Mouse (Mus musculus) liver, embryonic 15.5 days (tissue): Measurements from ENCODE around the gene Grm7. TPM values are rescaled to one million over a fixed set of nuclear protein-coding genes. Genes with fewer than 3 reads are reported as not detected.

ENCODE experiments used
- ATAC-seq: fragments of 200-750 bp; cut with Nextera tagmentation; 2 replicates; pipeline ENCODE4 v1.8.0; 2017; ENCODE audit warnings: moderate number of reproducible peaks, mild to moderate bottlenecking, moderate library complexity; ENCODE audit not compliant: insufficient read depth
- H3K27ac ChIP-seq: fragments of 300-500 bp; sonication (generic); replicated peaks from 2 replicates; pipeline ENCODE4 v1.5.1; 2015; ENCODE audit warnings: mild to moderate bottlenecking, inconsistent platforms
- H3K27me3 ChIP-seq: fragments of 300-500 bp; sonication (generic); 2 replicates; pipeline ENCODE4 v1.6.1; 2015; ENCODE audit warnings: mild to moderate bottlenecking, inconsistent platforms
- H3K36me3 ChIP-seq: fragments of 300-500 bp; sonication (generic); replicated peaks from 2 replicates; pipeline ENCODE4 v1.6.1; 2015; ENCODE audit warnings: moderate library complexity, mild to moderate bottlenecking, inconsistent platforms
- H3K4me1 ChIP-seq: fragments of 300-500 bp; sonication (generic); replicated peaks from 2 replicates; pipeline ENCODE4 v1.6.1; 2015; ENCODE audit warnings: inconsistent platforms
- H3K4me2 ChIP-seq: fragments of 300-500 bp; sonication (generic); 2 replicates; pipeline ENCODE4 v1.6.1; 2015; ENCODE audit warnings: moderate library complexity, mild to moderate bottlenecking, inconsistent platforms
- H3K4me3 ChIP-seq: fragments of 300-500 bp; sonication (generic); replicated peaks from 2 replicates; pipeline ENCODE4 v1.5.1; 2015; ENCODE audit warnings: mild to moderate bottlenecking, inconsistent platforms
- H3K9ac ChIP-seq: fragments of 300-500 bp; sonication (generic); 2 replicates; pipeline ENCODE4 v1.6.1; 2015; ENCODE audit warnings: moderate library complexity, mild to moderate bottlenecking, inconsistent platforms
- H3K9me3 ChIP-seq: fragments of 300-500 bp; sonication (generic); replicated peaks from 2 replicates; pipeline ENCODE4 v1.6.1; 2016; ENCODE audit warnings: inconsistent platforms
- WGBS: fragments of 180-500 bp; shearing (Covaris S2); methylation state at CpG from one replicate; pipeline ENCODE4 v1.1.7; 2015; ENCODE audit warnings: mixed read lengths; ENCODE audit not compliant: insufficient replicate concordance; 5-methylcytosine and 5-hydroxymethylcytosine counted together
- polyA plus RNA-seq: library from polyadenylated mRNA; unstranded; fragments of >200 nt; fragmentation: Nextera tagmentation; extraction: Ambion mirVana; gene quantifications from 2 replicates; pipeline ENCODE4 v1.2.1, GENCODE M21; 2015

The Grm7 gene
- polyA plus RNA-seq, 1 experiment from 2014 or later = not detected

GRCm38 (mm10) chr6:110982013-110982412 lies 336.6 kb downstream of the Grm7 start:
- H3K27ac ChIP-seq = no peak overlapping the region
- H3K9ac ChIP-seq = no peak overlapping the region
- 50% methylated on average over 5 of the region's 5 CpGs for WGBS
- no peaks in the 10 kb centered on the region for H3K27me3 ChIP-seq
- H3K9me3 ChIP-seq = no peaks in the 10 kb centered on the region
- no peaks in the 10 kb centered on the region for H3K36me3 ChIP-seq
- no peak overlapping the region for H3K4me2 ChIP-seq
- no peaks in the 10 kb centered on the region for H3K4me1 ChIP-seq
- no peak overlapping the region for H3K4me3 ChIP-seq
- no peak for ATAC-seq

- H3K9me3 ChIP-seq = no peaks in the 10 kb centered on the region
- WGBS = 47% methylated on average over 2 of the region's 2 CpGs
- H3K27me3 ChIP-seq = no peaks in the 10 kb centered on the region
- no peaks in the 10 kb centered on the region for H3K4me1 ChIP-seq
- no peak overlapping the region for H3K27ac ChIP-seq
- H3K4me2 ChIP-seq = no peak overlapping the region
- H3K9ac ChIP-seq = no peak overlapping the region
- ATAC-seq = no peak
- H3K36me3 ChIP-seq = no peaks in the 10 kb centered on the region
- H3K4me3 ChIP-seq = no peak overlapping the region
These were observed 393.7 kb downstream of the Grm7 start for GRCm38 (mm10) chr6:111039099-111039498.

GRCm38 (mm10) chr6:111045896-111046295 lies 400.5 kb downstream of the Grm7 start:
- Histone ChIP-seq H3K4me2 (no peak overlapping the region), H3K27ac (no peak overlapping the region), H3K4me3 (no peak overlapping the region), H3K4me1 (no peaks in the 10 kb centered on the region), H3K9me3 (no peaks in the 10 kb centered on the region), H3K9ac (no peak overlapping the region), H3K36me3 (no peaks in the 10 kb centered on the region), H3K27me3 (no peaks in the 10 kb centered on the region)
- 32% methylated on average over 2 of the region's 2 CpGs for WGBS
- ATAC-seq = no peak

- ATAC-seq = no peak
- no peak overlapping the region for H3K27ac ChIP-seq
- H3K36me3 ChIP-seq = no peaks in the 10 kb centered on the region
- no peak overlapping the region for H3K4me3 ChIP-seq
- H3K9ac ChIP-seq = no peak overlapping the region
- no peaks in the 10 kb centered on the region for H3K27me3 ChIP-seq
- no peak overlapping the region for H3K4me2 ChIP-seq
- H3K4me1 ChIP-seq = no peaks in the 10 kb centered on the region
- no peaks in the 10 kb centered on the region for H3K9me3 ChIP-seq
These were observed 403.9 kb downstream of the Grm7 start for GRCm38 (mm10) chr6:111049247-111049646.

- WGBS = 60% methylated on average over 7 of the region's 7 CpGs
- ATAC-seq = no peak
- no peak overlapping the region for H3K27ac ChIP-seq
- H3K4me1 ChIP-seq = no peaks in the 10 kb centered on the region
- H3K4me3 ChIP-seq = no peak overlapping the region
- no peaks in the 10 kb centered on the region for H3K27me3 ChIP-seq
- H3K9me3 ChIP-seq = no peaks in the 10 kb centered on the region
- H3K4me2 ChIP-seq = no peak overlapping the region
- no peaks in the 10 kb centered on the region for H3K36me3 ChIP-seq
- no peak overlapping the region for H3K9ac ChIP-seq
These were observed 408.9 kb downstream of the Grm7 start for GRCm38 (mm10) chr6:111054001-111054975.

GRCm38 (mm10) chr6:111057798-111058197 lies 412.4 kb downstream of the Grm7 start:
- no peak overlapping the region for H3K4me2 ChIP-seq
- no peak overlapping the region for H3K4me3 ChIP-seq
- WGBS = 65% methylated on average over 3 of the region's 3 CpGs
- no peak for ATAC-seq
- no peaks in the 10 kb centered on the region for H3K4me1 ChIP-seq
- H3K9me3 ChIP-seq = no peaks in the 10 kb centered on the region
- H3K27ac ChIP-seq = no peak overlapping the region
- H3K9ac ChIP-seq = no peak overlapping the region
- H3K27me3 ChIP-seq = no peaks in the 10 kb centered on the region
- no peaks in the 10 kb centered on the region for H3K36me3 ChIP-seq

- Histone ChIP-seq H3K4me3 (no peak overlapping the region), H3K27me3 (no peaks in the 10 kb centered on the region), H3K9ac (no peak overlapping the region), H3K36me3 (no peaks in the 10 kb centered on the region), H3K27ac (no peak overlapping the region), H3K4me1 (no peaks in the 10 kb centered on the region), H3K9me3 (no peaks in the 10 kb centered on the region), H3K4me2 (no peak overlapping the region)
- WGBS = 62% methylated on average over 4 of the region's 4 CpGs
- ATAC-seq = no peak
These were observed 414.6 kb downstream of the Grm7 start for GRCm38 (mm10) chr6:111060004-111060403.

- Histone ChIP-seq H3K4me3 (no peak overlapping the region), H3K9me3 (no peaks in the 10 kb centered on the region), H3K4me2 (no peak overlapping the region), H3K27me3 (no peaks in the 10 kb centered on the region), H3K4me1 (no peaks in the 10 kb centered on the region), H3K9ac (no peak overlapping the region), H3K27ac (no peak overlapping the region), H3K36me3 (no peaks in the 10 kb centered on the region)
- ATAC-seq = no peak
- 44% methylated on average over 3 of the region's 3 CpGs for WGBS
These were observed 439.2 kb downstream of the Grm7 start for GRCm38 (mm10) chr6:111084569-111084968.

- Histone ChIP-seq H3K9ac (no peak overlapping the region), H3K36me3 (no peaks in the 10 kb centered on the region), H3K4me1 (no peaks in the 10 kb centered on the region), H3K4me2 (no peak overlapping the region), H3K27ac (no peak overlapping the region), H3K27me3 (no peaks in the 10 kb centered on the region), H3K9me3 (no peaks in the 10 kb centered on the region), H3K4me3 (no peak overlapping the region)
- 50% methylated on average over 1 of the region's 1 CpGs for WGBS
- no peak for ATAC-seq
These were observed 449.4 kb downstream of the Grm7 start for GRCm38 (mm10) chr6:111094818-111095217.

- no peak for ATAC-seq
These were observed 460.1 kb downstream of the Grm7 start for GRCm38 (mm10) chr6:111105485-111105884.

GRCm38 (mm10) chr6:111161037-111161436 lies 515.7 kb downstream of the Grm7 start:
- Histone ChIP-seq H3K27me3 (no peaks in the 10 kb centered on the region), H3K27ac (no peak overlapping the region), H3K4me1 (no peaks in the 10 kb centered on the region), H3K4me3 (no peak overlapping the region), H3K4me2 (no peak overlapping the region), H3K9ac (no peak overlapping the region), H3K9me3 (no peaks in the 10 kb centered on the region), H3K36me3 (no peaks in the 10 kb centered on the region)
- ATAC-seq = no peak
- WGBS = 45% methylated on average over 1 of the region's 1 CpGs

More at GRCm38 (mm10) chr6:111105485-111105884, 460.1 kb downstream of the Grm7 start:
- Histone ChIP-seq H3K9ac (no peak overlapping the region), H3K36me3 (no peaks in the 10 kb centered on the region), H3K27me3 (no peaks in the 10 kb centered on the region), H3K4me2 (no peak overlapping the region), H3K4me1 (no peaks in the 10 kb centered on the region), H3K4me3 (no peak overlapping the region), H3K9me3 (no peaks in the 10 kb centered on the region), H3K27ac (no peak overlapping the region)
- 46% methylated on average over 1 of the region's 1 CpGs for WGBS
